Mouse (Mus musculus) hindbrain, embryonic 14.5 days (tissue): Measurements from ENCODE around the gene Mob3b. TPM values are rescaled to one million over a fixed set of nuclear protein-coding genes. Genes with fewer than 3 reads are reported as not detected.
A peak's percentile ranks its signal among the peaks of the same experiment; 100 is the strongest.

ENCODE experiments used
- ATAC-seq: fragments of 200-750 bp; cut with Nextera tagmentation; 2 replicates; pipeline ENCODE4 v1.8.0; 2017; ENCODE audit warnings: moderate number of reproducible peaks, mild to moderate bottlenecking, moderate TSS enrichment, moderate library complexity; ENCODE audit not compliant: low FRiP score
- DNase-seq: peaks from one replicate; pipeline ENCODE4 v3.0.0-alpha.2; 2015; ENCODE audit warnings: low spot score
- H3K27ac ChIP-seq: fragments of 300-500 bp; sonication (generic); 2 replicates; pipeline ENCODE4 v1.5.1; 2014; ENCODE audit warnings: mild to moderate bottlenecking, moderate library complexity
- H3K27me3 ChIP-seq: fragments of 300-500 bp; sonication (generic); 2 replicates; pipeline ENCODE4 v1.6.1; 2014; ENCODE audit warnings: mild to moderate bottlenecking, low read length, mixed read lengths; ENCODE audit not compliant: control insufficient read depth, insufficient read depth
- H3K36me3 ChIP-seq: fragments of 300-500 bp; sonication (generic); replicated peaks from 2 replicates; pipeline ENCODE4 v1.6.1; 2014; ENCODE audit not compliant: control insufficient read depth, insufficient read depth
- H3K4me1 ChIP-seq: fragments of 300-500 bp; sonication (generic); replicated peaks from 2 replicates; pipeline ENCODE4 v1.6.1; 2014; ENCODE audit warnings: antibody characterized with exemption, low read length, mixed read lengths; ENCODE audit not compliant: control insufficient read depth, insufficient read depth
- H3K4me2 ChIP-seq: fragments of 300-500 bp; sonication (generic); replicated peaks from 2 replicates; pipeline ENCODE4 v1.6.1; 2014; ENCODE audit warnings: mild to moderate bottlenecking, moderate library complexity
- H3K4me3 ChIP-seq: fragments of 300-500 bp; sonication (generic); replicated peaks from 2 replicates; pipeline ENCODE4 v1.5.1; 2014; ENCODE audit warnings: mild to moderate bottlenecking, low read length
- H3K9ac ChIP-seq: fragments of 300-500 bp; sonication (generic); 2 replicates; pipeline ENCODE4 v1.6.1; 2014
- H3K9me3 ChIP-seq: fragments of 300-500 bp; sonication (generic); 2 replicates; pipeline ENCODE4 v1.6.1; 2016; ENCODE audit warnings: low read length; ENCODE audit not compliant: control insufficient read depth
- WGBS: fragments of 180-500 bp; shearing (Covaris S2); extraction: QIAGEN DNeasy Blood & Tissue Kit; methylation state at CpG from one replicate; pipeline ENCODE4 v1.1.7; 2014; 5-methylcytosine and 5-hydroxymethylcytosine counted together
- polyA plus RNA-seq: library from polyadenylated mRNA; unstranded; fragments of >200 nt; fragmentation: Nextera tagmentation; extraction: Ambion mirVana; gene quantifications from 2 replicates; pipeline ENCODE4 v1.2.1, GENCODE M21; 2014

The Mob3b gene
- polyA plus RNA-seq, 1 experiment from 2014 or later: 4.0 TPM

- Histone ChIP-seq H3K4me3 (no peak overlapping the region), H3K9me3 (no peaks in the 10 kb centered on the region), H3K4me2 (no peak overlapping the region), H3K4me1 (no peaks in the 10 kb centered on the region), H3K27ac (no peak overlapping the region), H3K27me3 (no peaks in the 10 kb centered on the region), H3K9ac (no peak overlapping the region), H3K36me3 (no peaks in the 10 kb centered on the region)
- WGBS: 88% methylated on average over 13 of the region's 13 CpGs
- DNase-seq: no peak
- no peak for ATAC-seq
Observed at GRCm38 (mm10) chr4:35091157-35091784, 66.0 kb downstream of the Mob3b start.

DNA sequence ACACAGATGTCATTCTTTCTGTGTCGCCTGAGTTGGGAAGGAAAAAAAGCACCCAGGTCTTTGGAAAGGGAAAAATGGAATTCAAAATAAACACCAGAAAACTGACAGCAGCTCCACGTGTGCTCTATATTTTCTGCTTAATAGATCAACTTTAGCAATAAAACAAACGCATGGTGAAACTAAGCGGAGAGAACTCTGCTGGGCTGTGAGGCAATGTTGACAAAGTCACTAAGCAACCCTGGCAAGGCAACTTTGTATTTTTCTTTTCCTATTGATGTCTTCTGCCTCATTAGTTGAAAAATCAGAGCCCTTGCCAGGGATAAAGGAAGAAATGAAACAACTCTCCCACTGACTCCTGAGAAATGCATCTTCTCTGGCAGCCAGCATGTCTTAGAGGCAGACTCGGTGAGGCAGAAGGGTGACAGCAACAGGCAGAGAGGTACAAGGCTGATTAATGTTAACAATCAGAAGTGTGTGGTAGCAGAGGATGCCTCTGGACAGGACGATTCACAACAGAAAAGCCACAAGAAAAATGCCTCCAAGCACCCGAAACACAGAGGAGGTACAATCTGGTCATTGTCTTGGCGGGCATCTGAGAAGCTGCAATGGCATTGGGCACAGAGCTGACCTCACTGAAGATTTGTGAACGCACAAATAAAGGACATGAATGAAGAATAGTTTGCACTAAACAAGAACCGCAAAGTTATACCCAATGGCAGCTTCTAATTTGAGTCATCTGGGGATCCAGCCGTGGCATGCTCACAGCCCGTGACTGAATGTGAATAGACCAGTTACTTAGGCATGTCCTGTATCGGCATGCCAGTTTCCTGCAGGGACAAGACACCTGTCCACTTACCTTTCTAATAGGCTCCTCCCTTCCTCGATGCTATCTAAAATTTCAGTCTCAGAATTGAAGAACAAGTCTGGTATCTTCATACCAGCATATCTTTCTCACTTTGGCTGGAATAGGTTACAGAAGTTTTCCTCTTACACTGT, 67.7 kb downstream of the Mob3b start:
- ATAC-seq: peak; percentile 37; the same call in 1 of the 2 replicates
- WGBS: 52% methylated on average over 14 of the region's 14 CpGs
- H3K27ac ChIP-seq: no peak overlapping the region

DNA sequence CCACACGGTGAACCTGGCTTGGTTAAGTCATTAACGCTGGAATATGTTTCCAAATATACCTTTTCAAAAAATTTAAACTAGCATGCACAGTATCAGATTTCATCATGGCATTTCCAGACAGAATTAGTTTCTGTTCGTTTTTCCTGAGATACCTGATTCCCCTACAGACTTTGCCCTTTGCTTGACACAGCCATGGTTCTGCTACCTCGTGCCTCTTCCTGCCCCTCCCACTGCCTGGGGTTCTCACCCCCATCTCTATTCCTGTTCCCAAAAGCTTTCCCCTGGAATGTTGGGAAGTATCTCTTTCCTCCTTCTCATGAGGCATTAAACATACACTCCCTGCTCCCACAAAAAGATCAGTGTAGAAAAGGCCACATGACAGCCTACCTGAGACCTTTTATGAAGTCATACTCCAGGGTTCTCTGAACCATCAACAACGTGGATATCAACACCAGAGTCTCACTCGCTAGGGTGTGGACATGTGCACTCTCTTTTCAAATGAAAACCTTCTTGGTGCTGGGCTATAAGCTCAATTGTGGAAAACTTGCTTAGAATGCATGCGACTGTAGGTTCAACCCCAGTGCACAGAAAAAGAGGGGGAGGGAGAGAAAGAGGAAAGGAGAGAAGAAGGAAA, 71.1 kb downstream of the Mob3b start:
- H3K27me3 ChIP-seq: no peaks in the 10 kb centered on the region
- no peaks in the 10 kb centered on the region for H3K36me3 ChIP-seq
- ATAC-seq (no peak), DNase-seq (no peak)
- H3K4me1 ChIP-seq: no peaks in the 10 kb centered on the region
- no peak overlapping the region for H3K4me3 ChIP-seq
- H3K9ac ChIP-seq: no peak overlapping the region
- H3K9me3 ChIP-seq: no peaks in the 10 kb centered on the region
- H3K4me2 ChIP-seq: no peak overlapping the region
- 88% methylated on average over 7 of the region's 7 CpGs for WGBS
- H3K27ac ChIP-seq: no peak overlapping the region

More for the DNA sequence above, 67.7 kb downstream of the Mob3b start:
- H3K4me1 ChIP-seq: no peaks in the 10 kb centered on the region
- no peak for DNase-seq
- no peak overlapping the region for H3K4me2 ChIP-seq
- H3K27me3 ChIP-seq: no peaks in the 10 kb centered on the region
- H3K9ac ChIP-seq: no peak overlapping the region
- H3K36me3 ChIP-seq: no peaks in the 10 kb centered on the region
- no peak overlapping the region for H3K4me3 ChIP-seq
- no peaks in the 10 kb centered on the region for H3K9me3 ChIP-seq

GRCm38 (mm10) chr4:35084060-35084459, 73.2 kb downstream of the Mob3b start:
- H3K4me2 ChIP-seq: no peak overlapping the region
- no peaks in the 10 kb centered on the region for H3K9me3 ChIP-seq
- H3K4me3 ChIP-seq: no peak overlapping the region
- H3K36me3 ChIP-seq: no peaks in the 10 kb centered on the region
- H3K27ac ChIP-seq: no peak overlapping the region
- no peaks in the 10 kb centered on the region for H3K4me1 ChIP-seq
- H3K9ac ChIP-seq: no peak overlapping the region
- H3K27me3 ChIP-seq: no peaks in the 10 kb centered on the region
- no peak for ATAC-seq
- DNase-seq: no peak
- 92% methylated on average over 8 of the region's 8 CpGs for WGBS

DNA sequence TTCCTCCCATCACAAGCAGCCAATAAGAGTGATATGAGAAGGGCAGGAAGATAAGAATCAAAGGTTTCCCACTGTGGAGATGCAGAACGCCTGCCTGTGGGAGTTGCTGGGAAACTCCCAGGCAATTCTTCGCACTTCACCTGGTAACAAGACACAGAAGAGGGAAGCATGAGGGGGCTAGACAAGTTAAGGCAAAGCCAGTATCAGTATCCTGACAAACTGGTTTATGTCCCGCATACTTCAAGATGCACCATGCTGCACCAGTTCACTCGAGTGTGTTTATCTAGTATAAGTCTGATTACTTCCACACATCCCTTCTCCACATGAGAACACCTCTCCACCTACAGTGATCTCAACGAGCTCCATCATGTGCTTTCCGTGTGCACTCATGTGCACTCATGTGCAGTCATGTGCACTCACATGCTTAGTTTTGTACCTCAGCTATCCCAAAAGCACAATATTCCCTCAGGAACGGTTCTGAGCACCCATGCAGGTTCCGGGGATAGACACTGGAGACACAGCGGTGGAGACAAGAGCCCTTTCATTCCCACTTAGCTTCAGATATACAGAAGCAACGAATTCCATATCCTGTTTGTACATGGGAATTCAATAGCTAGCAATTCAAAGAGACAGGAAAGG, 74.7 kb downstream of the Mob3b start:
- Histone ChIP-seq H3K36me3 (no peaks in the 10 kb centered on the region), H3K27ac (no peak overlapping the region), H3K9me3 (0 out of 2 replicates have a peak, but pooled peaks cover 4% of the 10 kb centered on the region), H3K9ac (no peak overlapping the region), H3K4me1 (no peaks in the 10 kb centered on the region), H3K27me3 (no peaks in the 10 kb centered on the region), H3K4me2 (no peak overlapping the region), H3K4me3 (no peak overlapping the region)
- no peak for DNase-seq
- WGBS: 81% methylated on average over 10 of the region's 10 CpGs
- no peak for ATAC-seq

- ATAC-seq: no peak
- H3K4me1 ChIP-seq: no peaks in the 10 kb centered on the region
- H3K4me2 ChIP-seq: no peak overlapping the region
- H3K27ac ChIP-seq: no peak overlapping the region
- H3K4me3 ChIP-seq: no peak overlapping the region
- no peak for DNase-seq
- H3K27me3 ChIP-seq: no peaks in the 10 kb centered on the region
- H3K9me3 ChIP-seq: 0 out of 2 replicates have a peak, but pooled peaks cover 4% of the 10 kb centered on the region
- H3K9ac ChIP-seq: no peak overlapping the region
- no peaks in the 10 kb centered on the region for H3K36me3 ChIP-seq
- WGBS: 94% methylated on average over 6 of the region's 6 CpGs
Observed at GRCm38 (mm10) chr4:35080285-35080684, 77.0 kb downstream of the Mob3b start.

- no peak overlapping the region for H3K4me2 ChIP-seq
Observed at GRCm38 (mm10) chr4:35068739-35069138, 88.5 kb downstream of the Mob3b start.

DNA sequence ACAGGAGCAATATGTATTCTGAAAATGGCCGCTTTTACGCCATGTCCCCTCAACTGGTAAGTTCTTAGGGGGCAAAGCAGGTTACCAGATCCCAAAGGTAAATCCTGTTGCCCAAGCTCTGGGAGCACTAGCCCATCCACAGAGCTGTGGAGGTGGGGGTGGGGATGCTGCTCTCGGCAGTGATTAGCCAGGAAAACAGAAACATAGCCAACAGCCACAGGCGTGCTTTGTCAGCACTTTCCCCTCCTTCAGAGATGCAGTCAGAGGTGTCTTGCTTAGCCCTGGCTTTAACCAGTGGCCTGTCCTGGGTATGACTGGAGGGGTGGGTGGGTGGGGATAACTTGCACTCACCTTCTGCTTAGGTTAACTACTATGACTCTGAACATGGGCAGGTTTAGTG, 91.1 kb downstream of the Mob3b start:
- Histone ChIP-seq H3K4me3 (no peak overlapping the region), H3K27ac (no peak overlapping the region), H3K4me2 (no peak overlapping the region), H3K27me3 (no peaks in the 10 kb centered on the region), H3K36me3 (no peaks in the 10 kb centered on the region), H3K9me3 (no peaks in the 10 kb centered on the region), H3K4me1 (peaks cover 9% of the 10 kb centered on the region; the same call in 1 of the 2 replicates), H3K9ac (no peak overlapping the region)
- DNase-seq: no peak
- no peak for ATAC-seq
- whole genome bisulfite sequencing: 76% methylated on average over 4 of the region's 4 CpGs

More at GRCm38 (mm10) chr4:35068739-35069138, 88.5 kb downstream of the Mob3b start:
- no peak overlapping the region for H3K9ac ChIP-seq
- no peaks in the 10 kb centered on the region for H3K9me3 ChIP-seq
- H3K36me3 ChIP-seq: no peaks in the 10 kb centered on the region
- ATAC-seq (no peak), DNase-seq (no peak)
- peaks cover 9% of the 10 kb centered on the region; the same call in 1 of the 2 replicates for H3K4me1 ChIP-seq
- WGBS: 76% methylated on average over 4 of the region's 4 CpGs
- H3K4me3 ChIP-seq: no peak overlapping the region
- no peaks in the 10 kb centered on the region for H3K27me3 ChIP-seq
- H3K27ac ChIP-seq: no peak overlapping the region
